Mouse (Mus musculus) spleen, postnatal 14 days (tissue): ENCODE data around the gene Hykk.

Experiments
- DNase-seq, 2 experiments: peaks; one replicate each; pipeline ENCODE4 v3.0.0; 2021 to 2022; ENCODE audit warnings: low spot score in 2 of 2

The Hykk gene

GRCm38 (mm10) chr9:54981291-54982191 lies 64.5 kb downstream of the Hykk start:
- DNase-seq, result no peak

- no peak for DNase-seq
Observed at GRCm38 (mm10) chr9:54982401-54982800, 65.3 kb downstream of the Hykk start.

- no peak for DNase-seq
Observed at GRCm38 (mm10) chr9:54990362-54990761, 73.3 kb downstream of the Hykk start.

GRCm38 (mm10) chr9:54994381-54994780 lies 77.3 kb downstream of the Hykk start:
- no peak for DNase-seq

- no peak for DNase-seq
Observed at GRCm38 (mm10) chr9:54995645-54996044, 78.6 kb downstream of the Hykk start.
